Mouse (Mus musculus) urinary bladder, postnatal 36 days (tissue): ENCODE measurements around the gene Astn2.

Experiments
- DNase-seq, 2 experiments: peaks; one replicate each; pipeline ENCODE4 v3.0.0; 2022; ENCODE audit warnings: low spot score in 2 of 2, mixed read lengths in 1 of 2

Gene Astn2

DNA sequence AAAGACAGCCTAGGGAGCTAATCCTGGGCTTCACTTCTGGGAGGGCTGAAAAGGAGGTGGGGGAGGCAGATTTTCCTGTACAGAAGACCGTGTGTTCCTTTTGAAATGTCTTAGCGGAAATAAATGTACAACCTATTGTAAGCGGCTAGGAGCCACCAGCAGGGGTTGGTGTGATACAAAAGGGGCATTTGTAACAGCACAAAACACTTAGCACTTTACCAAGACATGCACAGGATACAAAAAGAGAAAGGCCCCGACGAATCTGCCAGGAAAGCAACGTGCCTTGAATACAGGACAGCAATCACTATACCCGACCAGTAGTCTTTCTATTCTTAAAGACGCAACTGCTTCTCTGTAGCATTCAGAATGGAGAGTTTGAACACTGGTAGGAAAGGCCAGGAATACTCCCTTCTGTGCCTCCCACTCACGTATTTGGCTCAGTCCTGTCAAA is 564.8 kb downstream of the Astn2 start:
- no peak for DNase-seq

DNA sequence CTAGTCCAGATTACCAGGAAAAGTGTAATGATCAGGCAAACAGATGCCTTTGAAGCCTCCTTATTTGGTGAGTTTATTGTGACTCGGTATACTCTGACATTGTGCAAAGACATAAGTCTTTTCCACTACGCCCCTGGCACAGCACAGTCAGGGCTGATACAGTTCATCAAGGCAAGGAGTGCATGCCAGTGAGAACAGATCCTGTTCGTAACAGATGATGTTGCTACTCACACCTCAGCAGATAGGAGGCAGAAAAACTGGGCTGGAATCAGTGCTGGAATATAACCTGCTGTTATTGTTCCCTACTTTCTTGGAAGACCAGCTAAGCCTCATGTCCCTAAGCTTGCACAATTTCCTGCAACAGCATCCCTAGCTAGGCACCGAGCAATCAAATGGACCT is 565.6 kb downstream of the Astn2 start:
- DNase-seq, result no peak

DNA sequence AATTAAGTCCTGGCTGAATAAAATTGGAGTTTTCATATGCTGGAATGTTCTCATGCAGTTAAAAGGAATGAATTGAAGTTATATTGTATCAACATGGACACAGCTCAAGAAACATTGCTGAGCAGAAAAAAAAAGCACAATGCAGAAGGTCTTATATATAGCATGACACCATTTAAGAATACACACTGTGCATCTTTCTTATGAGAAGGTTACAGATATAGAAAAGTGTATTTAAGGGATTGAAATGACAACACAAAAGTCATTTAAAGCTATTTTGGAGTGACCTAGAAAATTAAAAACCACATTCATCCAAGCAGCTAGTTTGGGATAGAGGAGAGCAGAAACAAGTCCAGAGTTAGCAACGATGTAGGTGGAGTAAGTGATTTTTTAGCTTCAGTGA is 571.4 kb downstream of the Astn2 start:
- no peak for DNase-seq

DNA sequence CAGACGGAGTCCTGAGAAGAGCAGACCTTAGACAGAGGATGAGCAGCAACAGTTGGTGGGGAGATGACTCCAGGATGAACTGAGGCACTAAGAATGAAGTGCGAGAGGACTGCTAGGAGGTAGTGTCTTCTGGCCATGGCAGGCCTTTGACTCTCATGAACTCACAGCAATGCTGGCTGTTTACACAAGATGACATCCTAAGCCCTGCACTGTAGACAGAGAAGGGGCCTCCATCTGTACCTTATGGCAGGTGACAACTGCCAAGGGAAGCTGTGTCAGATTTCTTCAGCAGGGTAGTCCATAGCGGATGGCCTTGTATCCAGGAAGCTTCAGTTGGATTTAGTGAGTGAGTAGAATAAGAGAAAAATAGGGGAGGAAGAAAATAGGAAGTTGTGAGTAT is 572.5 kb downstream of the Astn2 start:
- no peak for DNase-seq

DNA sequence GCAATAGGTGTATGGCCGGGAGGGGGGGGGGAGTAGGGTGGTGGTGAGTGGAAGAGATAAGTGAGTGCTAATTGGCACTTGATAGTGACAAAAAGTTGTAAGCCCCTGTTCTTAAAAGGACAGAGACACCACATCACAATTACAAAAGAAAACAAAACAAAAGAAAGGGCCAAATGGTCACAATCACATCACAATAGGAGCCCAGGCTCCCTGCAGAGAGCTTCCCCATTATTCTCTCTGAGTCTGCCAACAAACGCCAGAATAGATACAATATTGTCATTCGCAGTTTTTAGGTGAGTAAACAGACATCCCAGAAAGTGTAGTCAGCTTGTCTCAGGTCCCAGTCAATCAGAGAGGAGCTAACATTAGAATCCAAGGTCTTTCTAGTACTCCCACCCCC is 573.9 kb downstream of the Astn2 start:
- no peak for DNase-seq

DNA sequence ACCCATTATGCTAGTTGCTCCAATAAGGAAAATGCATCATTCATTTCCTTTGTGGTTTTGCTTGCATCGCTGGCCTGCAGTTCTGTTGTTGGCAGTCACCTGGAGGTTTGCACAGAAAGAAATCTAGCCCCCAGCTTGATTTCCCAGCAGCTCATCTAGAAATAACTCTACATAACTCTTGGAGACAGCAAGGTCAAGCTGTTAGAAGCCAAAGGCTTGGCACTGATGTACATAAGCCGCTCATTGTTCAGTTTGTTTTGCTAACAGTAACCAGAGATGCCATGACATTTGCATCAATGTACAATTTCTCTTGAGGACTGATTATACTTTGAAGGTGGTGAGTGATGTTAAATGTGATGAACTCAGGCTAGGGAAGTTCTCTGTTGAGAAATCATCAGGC is 583.3 kb downstream of the Astn2 start:
- no peak for DNase-seq

DNA sequence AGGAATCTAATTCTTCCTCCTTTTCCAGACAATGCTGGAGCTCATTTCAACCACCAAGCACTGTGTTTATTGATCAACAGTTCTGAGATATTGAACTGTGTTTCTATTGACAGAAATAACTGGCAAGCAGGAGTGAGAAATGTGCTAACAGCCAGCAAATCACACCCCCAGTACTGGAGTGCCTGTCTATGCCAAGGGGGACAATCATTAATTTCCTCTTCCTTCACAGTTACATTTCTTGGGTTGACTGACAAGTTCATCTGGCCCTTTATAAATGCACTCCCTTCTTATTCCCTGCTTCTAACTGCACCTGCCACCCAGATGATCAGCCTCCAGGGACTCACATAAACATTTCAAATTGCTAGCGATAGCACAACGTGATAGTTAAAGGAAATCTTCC is 584.2 kb downstream of the Astn2 start:
- no peak for DNase-seq

DNA sequence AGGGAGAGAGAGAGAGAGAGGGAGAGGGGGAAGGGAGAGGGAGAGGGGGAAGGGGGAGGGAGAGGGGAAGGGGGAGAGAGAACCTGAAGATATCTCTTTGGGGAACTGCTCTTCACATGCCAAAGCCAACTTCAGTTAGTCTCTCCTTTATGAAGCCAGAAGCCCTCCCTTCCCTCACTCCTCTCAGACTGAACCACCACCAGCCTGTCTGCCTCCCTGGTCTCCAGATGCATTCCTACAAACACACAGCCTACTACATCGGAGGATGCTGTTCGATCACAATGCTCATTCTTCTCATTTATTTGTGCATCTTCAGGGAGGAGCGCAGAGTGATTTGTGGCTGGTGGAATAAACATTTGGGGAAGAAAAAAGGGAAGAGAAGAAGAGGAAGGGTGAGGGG is 584.6 kb downstream of the Astn2 start:
- DNase-seq, result no peak

DNA sequence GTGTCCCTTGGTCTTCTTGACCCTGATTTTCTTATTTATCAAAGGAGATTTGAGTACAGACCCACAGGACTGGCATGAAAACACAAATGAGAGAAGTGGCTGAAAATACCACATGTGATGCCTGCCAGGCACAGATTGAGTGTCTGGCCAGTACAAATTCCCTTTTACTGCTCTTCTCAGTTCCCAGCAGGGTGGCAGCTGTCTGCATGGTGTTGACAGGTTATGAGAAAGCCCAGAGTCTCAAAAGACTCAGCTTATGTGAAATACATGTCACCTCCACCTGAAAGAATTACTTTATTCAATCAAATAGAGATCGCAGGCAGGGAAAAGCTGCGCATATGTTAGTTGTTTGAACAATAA is 590.3 kb downstream of the Astn2 start:
- no peak for DNase-seq

DNA sequence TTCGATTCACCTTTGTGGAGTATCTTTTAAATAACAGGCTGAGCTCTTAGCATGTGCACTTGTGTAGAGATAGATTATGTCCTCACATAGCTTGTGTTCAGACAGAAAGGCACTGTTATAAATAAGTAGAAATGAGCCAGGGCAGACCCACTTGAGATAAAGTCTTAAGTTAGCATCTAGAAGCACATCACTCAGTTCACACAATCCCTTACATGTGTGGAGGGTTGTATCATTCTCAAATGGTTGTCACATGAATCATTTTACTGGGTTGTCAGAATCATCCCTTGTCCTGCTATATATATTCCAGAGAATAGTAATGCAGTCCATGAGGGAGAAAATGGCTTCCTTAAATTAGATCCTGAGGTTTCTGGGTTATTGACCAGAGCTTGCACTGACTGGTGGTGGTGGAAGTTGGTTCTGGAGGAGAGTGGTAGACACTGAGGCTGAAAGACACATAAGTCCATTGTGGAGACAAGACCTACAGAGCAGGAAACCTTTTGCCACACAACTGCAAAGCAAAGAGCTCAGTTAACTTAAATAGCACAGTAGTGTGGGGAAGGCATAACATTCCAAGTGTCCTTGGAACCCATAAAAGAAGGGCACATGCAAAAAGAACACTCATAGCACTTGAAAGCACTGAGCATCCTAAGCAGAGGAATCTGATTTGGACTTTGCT is 590.8 kb downstream of the Astn2 start:
- DNase-seq, result no peak

DNA sequence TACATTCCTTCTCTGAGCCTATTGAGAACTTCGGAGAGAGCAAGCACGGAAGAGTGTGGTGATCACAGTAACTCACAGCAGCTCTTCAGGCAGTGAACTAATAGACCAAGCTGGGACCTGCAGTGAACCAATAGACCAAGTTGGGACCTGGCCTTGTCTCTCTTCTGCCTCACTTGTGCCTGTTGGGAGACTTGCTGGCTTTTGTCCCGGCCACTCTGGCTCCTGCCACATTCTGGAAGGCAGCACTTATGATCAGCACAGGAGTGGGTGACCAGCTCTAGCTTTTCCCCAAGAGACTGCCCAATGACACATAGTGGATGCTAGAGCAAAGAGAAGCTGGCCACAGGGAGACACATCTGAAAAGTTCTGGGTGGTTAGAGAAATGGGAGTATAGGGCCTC is 597.1 kb downstream of the Astn2 start:
- DNase-seq, result no peak

DNA sequence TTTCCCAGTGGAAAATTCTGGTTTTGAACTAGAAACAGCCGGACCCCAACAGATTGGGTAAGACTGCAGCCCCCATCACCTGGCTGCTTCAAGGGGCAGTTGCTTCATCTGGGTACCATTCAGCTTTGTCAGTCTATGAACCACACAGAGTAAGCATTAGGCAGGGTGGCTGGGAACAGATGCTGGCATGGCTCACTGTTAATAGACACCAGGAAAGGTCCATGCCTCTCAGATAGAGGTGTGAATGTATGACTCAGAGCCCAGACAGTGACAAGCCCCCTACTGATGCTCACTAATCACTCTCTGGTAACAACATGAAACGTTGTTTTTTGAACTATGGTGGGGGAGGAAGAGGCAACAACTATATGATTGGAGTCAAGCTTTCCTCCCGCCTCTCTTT is 603.2 kb downstream of the Astn2 start:
- no peak for DNase-seq

DNA sequence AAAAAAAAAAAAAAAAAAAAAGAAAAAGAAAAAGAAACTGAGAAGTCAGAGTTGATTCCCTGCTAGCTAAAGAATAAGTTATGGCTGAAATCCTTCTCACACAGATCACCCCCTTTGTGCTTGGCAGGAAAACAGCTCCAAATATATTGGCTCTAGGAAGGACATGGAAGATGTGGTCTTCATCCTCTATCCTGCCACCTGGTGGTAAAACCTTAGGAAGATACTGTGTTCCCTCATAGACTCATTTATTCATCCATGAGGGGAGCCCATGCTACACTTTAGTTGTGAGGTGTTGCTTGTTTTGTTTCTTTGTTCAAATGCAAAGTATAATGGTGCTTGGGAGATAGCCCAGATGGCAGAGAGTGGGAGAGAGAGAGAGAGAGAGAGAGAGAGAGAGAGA is 613.4 kb downstream of the Astn2 start:
- no peak for DNase-seq

DNA sequence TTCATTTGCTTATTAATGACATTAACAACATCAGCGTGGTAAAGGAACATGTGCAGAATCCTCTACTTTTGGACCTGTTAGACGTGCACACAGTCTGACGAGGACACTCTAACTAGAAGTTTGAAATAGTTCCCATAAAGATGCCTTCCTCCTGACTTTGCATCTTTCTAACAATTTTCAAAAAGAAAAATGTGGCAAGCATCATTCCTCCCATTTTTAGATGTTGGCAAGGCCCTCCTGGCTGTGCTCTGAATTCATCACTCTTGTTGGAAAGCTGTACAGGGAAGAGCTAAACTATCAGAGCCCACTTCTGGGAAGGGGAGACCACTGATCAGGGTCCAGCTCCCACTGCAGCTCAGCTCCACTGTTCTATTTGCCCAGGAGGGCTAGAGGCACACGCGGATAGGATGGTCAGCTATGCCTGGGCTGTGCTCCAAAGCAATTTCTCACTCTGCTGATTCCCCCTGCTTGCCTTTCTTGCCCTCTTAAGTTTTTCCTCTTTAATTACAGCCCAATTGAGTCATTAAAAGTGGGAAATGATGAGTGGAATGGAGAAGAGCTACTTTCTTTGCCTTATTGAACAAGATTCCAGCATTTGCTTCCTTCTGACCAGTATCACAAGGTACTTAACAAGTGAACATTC is 630.9 kb downstream of the Astn2 start:
- DNase-seq, result no peak

DNA sequence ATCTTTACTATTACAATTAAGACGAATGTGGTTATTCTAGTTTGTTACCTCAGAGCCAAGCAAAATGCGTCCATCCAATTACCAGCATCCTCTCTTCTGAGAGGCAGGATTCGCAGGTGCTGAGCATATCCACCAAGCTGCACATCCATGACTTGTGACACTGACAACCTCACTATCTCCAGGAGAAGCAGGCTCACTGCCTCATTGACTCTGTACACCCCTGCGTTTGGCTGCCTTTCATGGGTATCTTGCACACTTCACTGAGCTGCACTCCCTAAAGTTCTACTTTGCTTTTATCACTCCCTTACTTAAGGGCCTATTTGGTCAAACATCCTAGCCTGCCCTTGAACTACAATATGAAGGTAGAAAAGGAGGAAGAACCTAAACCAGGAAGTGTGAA is 633.5 kb downstream of the Astn2 start:
- no peak for DNase-seq

DNA sequence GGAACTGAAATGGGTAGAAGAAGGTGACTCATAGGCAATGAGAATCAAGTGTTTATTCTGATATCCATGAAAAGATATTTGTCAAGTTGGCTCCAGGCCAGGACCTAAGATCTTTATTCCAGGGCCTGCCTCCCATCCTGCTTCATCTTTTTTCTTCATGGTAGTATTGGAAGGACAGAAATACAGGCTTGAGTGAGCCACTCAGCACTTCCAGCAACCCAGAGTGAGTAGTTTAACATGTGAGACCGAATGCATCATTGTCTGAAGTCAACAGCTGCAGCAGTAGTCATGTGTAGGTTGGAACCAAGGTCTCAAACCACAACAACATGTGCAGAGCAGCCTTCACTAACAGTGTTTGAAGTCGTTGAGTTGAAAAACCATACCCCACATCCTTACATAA is 636.5 kb downstream of the Astn2 start:
- DNase-seq, result no peak

DNA sequence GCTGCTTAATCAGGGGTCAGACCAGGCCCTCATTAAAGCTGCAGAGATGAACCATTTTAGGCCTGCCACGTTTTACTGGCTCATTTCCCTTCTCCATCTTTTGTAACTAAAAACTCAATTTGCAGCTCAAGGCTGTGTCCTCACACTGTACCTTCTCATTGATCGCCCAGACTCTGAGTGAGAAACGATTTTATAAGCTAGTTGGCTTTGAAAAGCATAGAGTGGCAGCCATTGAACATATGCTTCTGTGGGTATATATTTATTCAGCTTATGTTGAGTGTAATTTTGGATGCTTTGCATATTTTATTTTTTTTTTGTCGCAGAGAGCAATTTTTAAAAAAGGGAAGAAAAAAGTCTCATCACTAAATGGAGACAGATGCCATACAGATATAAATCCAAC is 637.0 kb downstream of the Astn2 start:
- DNase-seq, result no peak

DNA sequence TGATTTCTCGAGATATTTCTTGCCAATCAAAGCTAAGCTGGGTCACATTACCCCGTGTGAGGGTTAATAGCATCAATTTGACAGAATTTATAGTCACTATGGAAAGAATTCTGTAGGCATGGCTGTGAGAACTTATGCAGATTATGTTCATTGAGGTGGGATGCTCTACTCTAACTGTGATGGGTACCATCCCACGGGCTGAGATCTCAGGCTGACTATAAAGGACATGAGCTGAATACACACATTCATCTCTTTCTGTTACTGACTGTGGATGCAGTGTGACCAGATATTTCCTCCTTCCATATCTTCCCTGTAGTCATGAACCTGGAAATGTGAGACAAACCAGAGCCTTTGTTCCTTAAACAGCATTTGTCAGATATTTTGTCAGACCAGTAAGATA is 639.1 kb downstream of the Astn2 start:
- DNase-seq, result no peak

DNA sequence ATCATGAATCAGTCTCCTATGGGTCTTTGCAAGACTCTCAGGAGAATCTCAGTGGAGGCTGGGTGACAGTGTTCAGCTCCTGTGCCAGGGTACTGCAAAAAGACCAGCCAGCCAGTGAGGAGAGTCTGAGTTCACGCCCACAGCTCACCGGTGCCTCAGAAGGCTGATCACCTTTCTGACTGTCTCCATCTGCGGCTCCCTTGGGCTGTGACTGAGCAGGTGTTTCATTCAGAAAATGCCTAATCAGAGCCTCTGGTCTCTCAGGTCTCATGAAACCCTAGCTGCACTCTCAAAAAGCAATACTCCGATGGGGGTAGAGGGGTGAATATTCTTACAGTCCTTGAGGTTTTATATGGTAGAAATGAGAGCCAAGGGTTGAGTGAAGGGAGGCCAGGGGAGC is 640.1 kb downstream of the Astn2 start:
- DNase-seq, result no peak

DNA sequence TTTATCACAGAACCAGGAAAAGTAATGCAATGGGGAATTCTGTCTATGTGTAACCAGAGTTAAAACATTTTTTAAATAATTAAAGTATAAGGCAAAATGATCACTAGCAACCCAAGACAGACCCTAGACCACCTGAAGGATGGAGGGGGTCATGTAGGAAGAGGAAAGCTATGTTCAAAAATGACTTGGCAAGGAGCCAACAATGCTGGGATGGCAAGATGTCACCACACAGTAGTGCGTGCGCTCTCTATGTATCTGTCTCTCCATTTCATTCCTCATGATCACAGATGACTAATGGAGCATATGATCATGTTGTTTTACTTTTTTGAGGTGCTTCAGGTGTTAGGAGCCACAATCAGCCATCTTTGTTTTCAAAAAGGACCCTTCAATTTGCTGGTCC is 640.6 kb downstream of the Astn2 start:
- DNase-seq, result no peak

DNA sequence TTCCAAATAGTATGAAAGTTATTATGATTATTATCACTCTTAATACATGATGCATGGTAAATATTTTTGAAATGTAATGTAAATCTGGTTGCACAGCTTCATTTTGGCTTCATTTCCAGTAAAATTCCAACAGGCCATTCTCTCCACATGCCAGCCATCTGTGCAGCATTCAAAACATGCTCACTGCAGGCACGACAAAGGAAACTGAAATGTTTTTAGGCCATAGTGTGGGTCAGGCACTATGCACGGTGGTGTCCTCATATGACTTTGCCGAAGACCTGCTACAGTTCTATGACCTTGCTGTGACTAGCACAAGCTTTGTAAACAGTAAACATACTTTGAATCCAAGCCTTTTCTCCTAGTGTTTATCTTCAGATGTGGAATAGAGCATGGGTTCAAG is 642.3 kb downstream of the Astn2 start:
- no peak for DNase-seq

DNA sequence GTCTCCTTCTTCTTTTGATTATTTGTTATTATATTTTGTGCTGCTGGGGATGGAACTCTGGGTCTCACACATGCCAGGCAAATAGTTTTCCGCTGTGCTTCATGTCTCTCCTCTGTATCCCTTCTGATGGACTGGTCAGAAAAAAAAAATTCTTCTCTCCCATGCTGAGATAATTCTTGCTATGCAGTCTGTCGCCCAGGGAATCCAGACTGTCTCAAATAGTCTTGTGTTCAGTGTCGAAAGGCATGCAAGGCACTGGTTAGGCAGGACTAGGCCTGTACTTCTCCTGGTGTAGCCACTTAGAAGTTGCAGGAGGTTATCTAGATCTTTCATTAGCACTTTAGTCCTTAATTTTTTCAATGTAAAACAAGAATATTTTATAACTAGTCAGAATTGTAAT is 642.8 kb downstream of the Astn2 start:
- DNase-seq, result no peak

DNA sequence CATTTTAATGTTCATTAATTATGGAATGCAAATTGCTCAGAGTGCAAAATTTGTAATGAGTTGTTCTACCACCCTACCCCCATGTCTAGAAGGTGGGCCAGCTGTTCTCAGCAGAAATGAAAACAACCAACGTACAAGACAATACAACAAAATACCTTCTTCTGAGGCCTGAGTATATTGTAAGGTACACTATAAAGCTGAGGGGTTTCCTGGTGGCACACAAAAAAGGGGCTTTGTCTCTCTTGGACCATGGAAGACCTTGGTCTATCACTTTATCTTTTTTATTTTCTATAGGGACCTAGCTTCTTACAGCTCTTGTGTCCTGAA is 645.6 kb downstream of the Astn2 start:
- DNase-seq, result no peak

DNA sequence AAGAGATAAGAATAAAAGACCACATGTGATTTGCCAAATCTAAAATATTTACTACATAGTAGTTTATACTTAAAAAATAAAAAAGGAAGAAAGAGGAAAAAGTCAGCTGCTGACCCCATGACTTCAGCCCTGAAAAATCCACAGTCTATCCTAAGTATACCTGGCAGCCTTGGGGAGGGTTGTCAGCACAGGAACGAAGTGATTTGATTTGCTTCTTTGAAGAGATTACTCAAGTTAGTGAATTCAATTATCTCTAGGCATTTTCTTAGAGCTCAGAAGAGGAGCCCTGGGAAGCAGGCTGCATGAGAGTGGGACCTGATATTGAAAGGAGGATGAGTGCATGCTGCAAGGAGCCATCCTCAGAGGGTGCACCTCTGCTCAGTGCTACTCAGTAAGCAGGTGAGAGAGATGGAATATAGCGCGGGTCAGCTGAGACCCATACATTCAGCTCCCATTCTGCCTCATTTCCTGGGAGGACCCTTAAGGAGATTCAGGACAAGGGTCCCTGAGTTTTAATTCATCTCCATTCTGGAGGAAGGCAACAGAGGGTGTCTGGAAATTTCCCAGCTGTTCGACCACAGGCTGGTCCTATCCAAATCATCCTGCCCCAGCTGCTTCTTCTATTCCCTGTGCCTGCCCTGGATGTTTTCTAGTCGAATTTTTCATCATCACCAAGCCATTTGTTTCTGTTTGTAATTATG is 646.1 kb downstream of the Astn2 start:
- no peak for DNase-seq
